Mouse (Mus musculus) large intestine, adult 2 months (tissue): Measurements from ENCODE around the gene Cldn1. TPM values are rescaled to one million over a fixed set of nuclear protein-coding genes. Genes with fewer than 3 reads are reported as not detected.
A peak's percentile ranks its signal among the peaks of the same experiment; 100 is the strongest.

Experiments used
- DNase-seq: peaks from one replicate; pipeline ENCODE4 v3.0.0-alpha.2; 2012; ENCODE audit warnings: low read depth, low spot score
- WGBS: fragments of 180-500 bp; shearing (Covaris S2); methylation state at CpG from one replicate; pipeline ENCODE4 v1.1.7; 2018; 5-methylcytosine and 5-hydroxymethylcytosine counted together
- polyA plus RNA-seq: library from polyadenylated mRNA; depleted of rRNA; stranded (reverse); fragments of >200 nt; gene quantifications from 2 replicates; pipeline ENCODE4 v1.2.3, GENCODE M21; 2012; rRNA removed

The Cldn1 gene
- 0.14 and 0.37 TPM in 2 replicates for polyA plus RNA-seq

- DNase-seq = peak; percentile 1
- WGBS = 4% methylated on average over 33 of the region's 33 CpGs
Measured at GRCm38 (mm10) chr16:26371325-26372053, at the start of gene Cldn1. TSS of gene Cldn1 (minus strand) at chr16:26371841.

- DNase-seq = no peak
- WGBS = 70% methylated on average over 3 of the region's 3 CpGs
Measured at GRCm38 (mm10) chr16:26418616-26419015, 47.0 kb upstream of the Cldn1 start.

- WGBS = 6% methylated on average over 1 of the region's 1 CpGs
Measured at GRCm38 (mm10) chr16:26404070-26404469, 32.4 kb upstream of the Cldn1 start.

GRCm38 (mm10) chr16:26400971-26401370, 29.3 kb upstream of the Cldn1 start:
- 26% methylated on average over 3 of the region's 3 CpGs for WGBS
- DNase-seq = no peak

More at GRCm38 (mm10) chr16:26404070-26404469, 32.4 kb upstream of the Cldn1 start:
- DNase-seq = no peak

GRCm38 (mm10) chr16:26400549-26400948, 28.9 kb upstream of the Cldn1 start:
- 43% methylated on average over 4 of the region's 4 CpGs for WGBS

GRCm38 (mm10) chr16:26390936-26391335, 19.3 kb upstream of the Cldn1 start:
- 71% methylated on average over 4 of the region's 4 CpGs for WGBS
- DNase-seq = no peak

More at GRCm38 (mm10) chr16:26400549-26400948, 28.9 kb upstream of the Cldn1 start:
- DNase-seq = no peak

- WGBS = 45% methylated on average over 2 of the region's 2 CpGs
- DNase-seq = no peak
Measured at GRCm38 (mm10) chr16:26386159-26386558, 14.5 kb upstream of the Cldn1 start.

GRCm38 (mm10) chr16:26384112-26384649, 12.5 kb upstream of the Cldn1 start:
- WGBS = 38% methylated on average over 5 of the region's 5 CpGs
- no peak for DNase-seq

GRCm38 (mm10) chr16:26377170-26377569, 5.5 kb upstream of the Cldn1 start:
- DNase-seq = no peak
- WGBS = 57% methylated on average over 5 of the region's 5 CpGs

GRCm38 (mm10) chr16:26370127-26370526, 1.5 kb downstream of the Cldn1 start:
- DNase-seq = no peak
- WGBS = 94% methylated on average over 1 of the region's 1 CpGs

- 60% methylated on average over 7 of the region's 7 CpGs for WGBS
Measured at GRCm38 (mm10) chr16:26369044-26369730, 2.5 kb downstream of the Cldn1 start.

GRCm38 (mm10) chr16:26368121-26368520, 3.5 kb downstream of the Cldn1 start:
- 63% methylated on average over 5 of the region's 5 CpGs for WGBS
- no peak for DNase-seq

More at GRCm38 (mm10) chr16:26369044-26369730, 2.5 kb downstream of the Cldn1 start:
- DNase-seq = no peak

- WGBS = 75% methylated on average over 3 of the region's 3 CpGs
- DNase-seq = no peak
Measured at GRCm38 (mm10) chr16:26360694-26361093, 10.9 kb downstream of the Cldn1 start.

GRCm38 (mm10) chr16:26359619-26360018, 12.0 kb downstream of the Cldn1 start:
- 76% methylated on average over 4 of the region's 4 CpGs for WGBS
- no peak for DNase-seq

- DNase-seq = no peak
- WGBS = 88% methylated on average over 5 of the region's 5 CpGs
Measured at GRCm38 (mm10) chr16:26358898-26359297, 12.7 kb downstream of the Cldn1 start.

GRCm38 (mm10) chr16:26357863-26358780, 13.5 kb downstream of the Cldn1 start:
- 36% methylated on average over 5 of the region's 5 CpGs for WGBS
- no peak for DNase-seq

GRCm38 (mm10) chr16:26355513-26355912, 16.1 kb downstream of the Cldn1 start:
- WGBS = 92% methylated on average over 1 of the region's 1 CpGs
- DNase-seq = no peak

- DNase-seq = no peak
- 81% methylated on average over 4 of the region's 4 CpGs for WGBS
Measured at GRCm38 (mm10) chr16:26350786-26351185, 20.9 kb downstream of the Cldn1 start.

GRCm38 (mm10) chr16:26348809-26349208, 22.8 kb downstream of the Cldn1 start:
- WGBS = 61% methylated on average over 1 of the region's 1 CpGs
- DNase-seq = no peak

- WGBS = 53% methylated on average over 7 of the region's 7 CpGs
- DNase-seq = no peak
Measured at GRCm38 (mm10) chr16:26316281-26316680, 55.4 kb downstream of the Cldn1 start.
